8 mouse cellular contexts compared by ENCODE assay signal in genomic region chr8:61590551-61591431, GRCm38 (mm10).
DNase-seq lines count a peak whose midpoint lies in the region; ATAC-seq and TF ChIP-seq lines count a peak whose summit lies in the region.

No protein-coding gene starts in this region.

- no peak for TF ChIP-seq EP300 in lung, postnatal 0 days (IDR thresholded peaks at IDR 0.05)

- no peaks in the 10 kb centered on the region for H3K36me3 ChIP-seq in lung, postnatal 0 days (ENCODE audit: insufficient read depth, low read length)

- no peaks in the 10 kb centered on the region for H3K27me3 ChIP-seq in lung, postnatal 0 days (replicated peaks; ENCODE audit: insufficient read depth, low read length)

- no peaks in the 10 kb centered on the region for H3K9me3 ChIP-seq in lung, postnatal 0 days (ENCODE audit: low read length)

- H3K4me2 ChIP-seq in lung, postnatal 0 days (replicated peaks; ENCODE audit: low read depth, low read length): peak overlapping the region; percentile 88

- no peak for TF ChIP-seq CTCF in layer of hippocampus, adult 2 months (conservative IDR thresholded peaks at IDR 0.05)
- TF ChIP-seq CTCF in lung, postnatal 0 days (IDR thresholded peaks at IDR 0.05): no peak

- H3K27ac ChIP-seq in layer of hippocampus, adult 2 months: peak overlapping the region; percentile 33; the same call in 1 of the 2 replicates
- peak overlapping the region; percentile 94 for H3K27ac ChIP-seq in lung, postnatal 0 days (ENCODE audit: low read length)

- no peaks in the 10 kb centered on the region for H3K4me1 ChIP-seq in lung, postnatal 0 days (ENCODE audit: insufficient read depth, low read depth, low read length)

- WGBS in lung, postnatal 0 days: 3% methylated on average over 34 of the region's 35 CpGs

- peak overlapping the region; percentile 76 for H3K9ac ChIP-seq in lung, postnatal 0 days (replicated peaks; ENCODE audit: low read depth)

- peak overlapping the region; percentile 56 for H3K4me3 ChIP-seq in layer of hippocampus, adult 2 months
- peak overlapping the region; percentile 65 for H3K4me3 ChIP-seq in lung, postnatal 0 days (ENCODE audit: low read depth, low read length)

- ATAC-seq in hematopoietic stem cell, adult 5-6 weeks (replicated peaks in 1 of 2; ENCODE audit: insufficient read depth in 1 of 2, low FRiP score in 2 of 2, low TSS enrichment in 1 of 2, low read depth in 1 of 2, poor library complexity in 2 of 2, severe bottlenecking in 2 of 2): peak; percentile 92 to 95
- ATAC-seq in lung, postnatal 0 days: peak; percentile 91

- peak; percentile 96 for DNase-seq in NIH3T3 (ENCODE audit: low read depth)
- DNase-seq in cerebellum, adult 18-20 months: peak; percentile 30 to 47
- peak; percentile 89 for DNase-seq in forelimb bud, embryonic 11.5 days (ENCODE audit: low read depth, low spot score)
- peak; percentile 46 to 52 for DNase-seq in layer of hippocampus, adult 2 months (ENCODE audit: low spot score in 2 of 2)
- DNase-seq in lung, postnatal 0 days (ENCODE audit: low spot score): peak; percentile 96
- DNase-seq in ovary, postnatal 36 days (ENCODE audit: low spot score): peak; percentile 85
- DNase-seq in thymus, postnatal 4 days: peak; percentile 83

Comparison
In these comparisons a context has a peak if more than half of its experiments do, and no peak if none do; other contexts are left out.
1. Peak in every context shown above with its lines: DNase-seq, ATAC-seq, H3K4me3 ChIP-seq and H3K27ac ChIP-seq.
2. DNase-seq: peak in every context shown above with its lines; median percentile 96 in NIH3T3; 96 in lung, postnatal 0 days; 89 in forelimb bud, embryonic 11.5 days; 85 in ovary, postnatal 36 days; 83 in thymus, postnatal 4 days; 49 in layer of hippocampus, adult 2 months; 38 in cerebellum, adult 18-20 months.